Mouse (Mus musculus): ENCODE results near the gene Prkab2. TPM values are rescaled to one million over a fixed set of nuclear protein-coding genes. Genes with fewer than 3 reads are reported as not detected.

Prkab2 gene
- polyA plus RNA-seq, 1 experiment from 2014 or later = 15.4 TPM

DNA sequence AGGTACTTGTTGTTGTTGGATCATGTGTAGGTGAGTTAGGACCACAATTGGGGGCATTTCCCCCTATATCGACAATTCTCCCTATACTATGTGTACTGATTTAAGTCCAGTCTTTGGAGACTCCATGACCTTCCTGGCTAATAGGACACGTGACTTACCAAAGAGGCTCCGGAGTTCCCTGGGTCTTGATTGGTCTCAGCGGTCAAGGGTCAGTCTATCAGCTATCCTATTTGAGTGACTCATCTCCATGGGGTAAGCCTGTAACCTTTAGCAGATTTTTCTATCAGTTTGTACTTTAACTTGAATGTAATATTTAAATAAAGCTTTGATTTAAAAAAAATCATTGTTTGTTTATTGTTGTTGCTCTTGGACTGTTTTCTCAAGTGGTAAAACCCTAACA is 37.3 kb upstream of the Prkab2 start:
- Histone ChIP-seq H3K4me1 (ENCODE audit: control insufficient read depth, insufficient read depth, low read length) (peaks cover 5% of the 10 kb centered on the region), H3K9me3 (replicated peaks; ENCODE audit: control insufficient read depth, low read length) (no peaks in the 10 kb centered on the region), H3K27me3 (ENCODE audit: control insufficient read depth, insufficient read depth, low read length) (no peaks in the 10 kb centered on the region), H3K4me2 (ENCODE audit: low read depth, low read length) (no peak overlapping the region), H3K27ac (ENCODE audit: low read length) (no peak overlapping the region), H3K9ac (ENCODE audit: low read length) (no peak overlapping the region), H3K36me3 (ENCODE audit: control insufficient read depth, insufficient read depth) (no peaks in the 10 kb centered on the region), H3K4me3 (ENCODE audit: low read length) (no peak overlapping the region)
- WGBS = 88% methylated on average over 4 of the region's 4 CpGs
- no peak for ATAC-seq (replicated peaks; ENCODE audit: extremely low read depth, insufficient read depth, low FRiP score)

DNA sequence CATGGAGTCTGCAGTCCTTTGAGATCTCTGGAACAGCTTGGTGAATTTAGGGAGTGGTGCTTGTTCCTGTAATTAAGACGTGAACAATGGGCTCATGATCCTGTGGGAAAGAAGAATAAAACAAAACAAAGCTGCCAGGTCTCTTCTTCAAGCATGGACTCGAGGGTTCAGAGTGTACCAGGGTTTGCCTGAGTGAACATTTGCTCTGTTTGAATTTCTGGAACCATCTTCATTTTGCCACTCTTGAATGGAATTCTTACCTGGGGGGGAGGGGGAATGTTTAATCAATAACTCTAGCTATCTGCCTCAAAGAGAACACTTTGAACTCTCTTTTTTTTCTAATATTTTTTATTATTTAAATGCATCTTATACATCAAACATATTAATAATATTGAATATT is 33.4 kb upstream of the Prkab2 start:
- no peak for ATAC-seq (replicated peaks; ENCODE audit: extremely low read depth, insufficient read depth, low FRiP score)
- 53% methylated on average over 2 of the region's 2 CpGs for WGBS
- H3K27me3 ChIP-seq (ENCODE audit: control insufficient read depth, insufficient read depth, low read length) = no peaks in the 10 kb centered on the region

DNA sequence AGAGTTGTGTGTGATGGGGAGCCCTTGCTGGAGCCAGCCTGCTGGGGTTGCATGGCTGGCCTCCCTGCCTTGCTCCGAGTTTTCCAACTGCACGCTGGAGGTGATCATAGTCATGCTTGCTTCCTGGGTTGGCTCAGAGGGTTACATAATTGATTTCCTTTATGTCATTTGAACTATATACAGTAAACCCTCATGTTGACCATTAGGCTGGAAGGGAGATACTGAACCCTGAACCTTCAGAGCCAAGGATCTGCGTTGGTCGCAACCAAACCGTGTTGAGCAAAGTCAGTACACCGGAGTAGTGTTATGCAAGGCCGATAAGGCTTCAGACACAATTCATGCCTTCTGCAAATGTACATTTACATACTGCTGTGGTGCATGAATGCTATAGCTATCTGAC is 30.1 kb upstream of the Prkab2 start:
- no peaks in the 10 kb centered on the region for H3K36me3 ChIP-seq (ENCODE audit: control insufficient read depth, insufficient read depth)
- H3K4me1 ChIP-seq (ENCODE audit: control insufficient read depth, insufficient read depth, low read length) = peaks cover 4% of the 10 kb centered on the region; the same call in 1 of the 2 replicates
- no peak for ATAC-seq (replicated peaks; ENCODE audit: extremely low read depth, insufficient read depth, low FRiP score)
- H3K27ac ChIP-seq (ENCODE audit: low read length) = no peak overlapping the region
- H3K4me3 ChIP-seq (ENCODE audit: low read length) = peak overlapping the region; percentile 69
- peak overlapping the region; percentile 77 for H3K9ac ChIP-seq (ENCODE audit: low read length)
- no peaks in the 10 kb centered on the region for H3K9me3 ChIP-seq (replicated peaks; ENCODE audit: control insufficient read depth, low read length)
- WGBS = 68% methylated on average over 7 of the region's 7 CpGs
- no peaks in the 10 kb centered on the region for H3K27me3 ChIP-seq (ENCODE audit: control insufficient read depth, insufficient read depth, low read length)
- H3K4me2 ChIP-seq (ENCODE audit: low read depth, low read length) = peak overlapping the region; percentile 77

More for the DNA sequence above, 33.4 kb upstream of the Prkab2 start:
- no peak overlapping the region for H3K4me2 ChIP-seq (ENCODE audit: low read depth, low read length)
- peaks cover 4% of the 10 kb centered on the region; the same call in 1 of the 2 replicates for H3K4me1 ChIP-seq (ENCODE audit: control insufficient read depth, insufficient read depth, low read length)
- no peak overlapping the region for H3K9ac ChIP-seq (ENCODE audit: low read length)
- no peaks in the 10 kb centered on the region for H3K9me3 ChIP-seq (replicated peaks; ENCODE audit: control insufficient read depth, low read length)
- no peak overlapping the region for H3K4me3 ChIP-seq (ENCODE audit: low read length)
- H3K27ac ChIP-seq (ENCODE audit: low read length) = no peak overlapping the region
- H3K36me3 ChIP-seq (ENCODE audit: control insufficient read depth, insufficient read depth) = no peaks in the 10 kb centered on the region

DNA sequence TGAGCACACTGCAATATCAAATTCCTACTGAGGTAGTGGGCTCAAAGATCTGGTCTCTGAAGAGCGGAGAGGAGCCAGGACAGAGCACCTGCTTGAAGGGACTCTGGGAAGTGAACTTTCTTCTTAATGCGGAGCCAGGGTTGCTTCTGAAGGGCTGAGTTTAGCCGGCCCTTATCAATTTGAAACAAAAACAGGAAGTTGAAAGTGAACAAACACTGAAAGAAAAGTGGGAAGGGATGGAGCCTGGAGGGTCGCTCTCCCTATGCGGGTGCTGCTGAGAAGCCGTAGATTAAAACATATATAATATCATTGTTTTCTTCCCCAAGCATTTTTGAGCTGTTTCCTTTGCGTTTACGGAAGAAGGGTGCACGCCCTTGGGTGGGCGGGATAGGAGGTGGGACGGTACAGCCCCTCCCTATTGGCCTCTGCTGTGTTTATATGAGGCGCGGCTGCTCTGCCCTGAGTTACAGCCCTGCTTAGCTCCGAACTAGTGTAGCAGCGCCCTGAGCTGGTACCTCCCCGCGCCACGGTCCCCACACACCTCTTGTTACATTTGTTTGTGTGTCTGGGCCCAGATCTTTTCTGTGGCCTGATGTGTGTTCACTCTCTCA is 29.5 kb upstream of the Prkab2 start, which contains the start of gene Fmo5:
TSS of gene Fmo5 (plus strand) at position 414 of the 611 bp plus-strand sequence.
- peak; percentile 97 for ATAC-seq (replicated peaks; ENCODE audit: extremely low read depth, insufficient read depth, low FRiP score)
- Histone ChIP-seq H3K27me3 (ENCODE audit: control insufficient read depth, insufficient read depth, low read length) (no peaks in the 10 kb centered on the region), H3K36me3 (ENCODE audit: control insufficient read depth, insufficient read depth) (no peaks in the 10 kb centered on the region), H3K27ac (ENCODE audit: low read length) (peak within 1 kb of the TSS; percentile 53), H3K9ac (ENCODE audit: low read length) (peak within 1 kb of the TSS; percentile 77), H3K9me3 (replicated peaks; ENCODE audit: control insufficient read depth, low read length) (no peaks in the 10 kb centered on the region), H3K4me1 (ENCODE audit: control insufficient read depth, insufficient read depth, low read length) (peaks cover 4% of the 10 kb centered on the region; the same call in 1 of the 2 replicates), H3K4me2 (ENCODE audit: low read depth, low read length) (peak within 1 kb of the TSS; percentile 77), H3K4me3 (ENCODE audit: low read length) (peak within 1 kb of the TSS; percentile 69)
- 3% methylated on average over 18 of the region's 18 CpGs for WGBS

DNA sequence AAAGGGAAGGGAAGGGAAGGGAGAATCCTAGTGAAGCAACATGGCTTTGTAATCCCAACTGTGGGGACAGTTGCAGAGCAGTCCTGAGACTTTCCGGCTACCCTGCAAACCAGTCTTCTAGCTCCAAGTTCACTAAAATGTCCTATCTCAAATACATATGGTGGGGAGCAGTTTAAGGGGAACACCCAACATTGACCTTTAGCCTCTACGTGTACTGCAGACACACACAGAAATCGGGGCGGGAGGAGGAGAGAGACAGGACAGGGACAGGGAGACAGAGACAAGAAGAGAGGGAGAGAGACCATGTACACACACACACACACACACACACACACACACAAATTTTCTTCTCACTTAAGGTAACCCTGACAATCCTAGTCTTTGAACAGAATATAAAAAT is 28.1 kb upstream of the Prkab2 start:
- peaks cover 14% of the 10 kb centered on the region for H3K4me1 ChIP-seq (ENCODE audit: control insufficient read depth, insufficient read depth, low read length)
- no peaks in the 10 kb centered on the region for H3K36me3 ChIP-seq (ENCODE audit: control insufficient read depth, insufficient read depth)
- no peak for ATAC-seq (replicated peaks; ENCODE audit: extremely low read depth, insufficient read depth, low FRiP score)
- no peak overlapping the region for H3K9ac ChIP-seq (ENCODE audit: low read length)
- no peaks in the 10 kb centered on the region for H3K27me3 ChIP-seq (ENCODE audit: control insufficient read depth, insufficient read depth, low read length)
- no peaks in the 10 kb centered on the region for H3K9me3 ChIP-seq (replicated peaks; ENCODE audit: control insufficient read depth, low read length)
- WGBS = 80% methylated on average over 4 of the region's 4 CpGs
- no peak overlapping the region for H3K27ac ChIP-seq (ENCODE audit: low read length)
- H3K4me3 ChIP-seq (ENCODE audit: low read length) = no peak overlapping the region
- H3K4me2 ChIP-seq (ENCODE audit: low read depth, low read length) = no peak overlapping the region

DNA sequence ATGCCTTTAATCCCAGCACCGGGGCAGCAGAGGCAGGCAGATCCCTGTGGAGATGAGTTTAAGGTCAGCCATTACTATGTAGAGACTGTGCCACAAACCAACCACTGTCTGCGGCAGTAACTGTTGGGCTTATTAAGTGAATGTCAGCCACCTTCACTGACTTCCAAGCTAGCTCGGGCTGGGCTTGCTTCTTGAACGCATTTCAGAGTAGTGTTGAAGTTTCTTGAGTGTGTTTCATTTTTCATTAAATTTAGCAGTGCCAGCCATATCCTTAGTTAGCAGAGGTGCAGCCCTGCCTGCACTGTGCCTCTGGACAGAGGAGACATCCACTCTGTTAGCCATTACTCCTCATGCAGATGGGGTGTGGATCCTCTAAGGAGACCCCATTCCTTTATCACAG is 27.2 kb upstream of the Prkab2 start:
- H3K27ac ChIP-seq (ENCODE audit: low read length) = no peak overlapping the region
- no peak overlapping the region for H3K4me2 ChIP-seq (ENCODE audit: low read depth, low read length)
- H3K36me3 ChIP-seq (ENCODE audit: control insufficient read depth, insufficient read depth) = no peaks in the 10 kb centered on the region
- ATAC-seq (replicated peaks; ENCODE audit: extremely low read depth, insufficient read depth, low FRiP score) = no peak
- WGBS = 87% methylated on average over 4 of the region's 4 CpGs
- H3K4me1 ChIP-seq (ENCODE audit: control insufficient read depth, insufficient read depth, low read length) = peaks cover 14% of the 10 kb centered on the region
- no peak overlapping the region for H3K4me3 ChIP-seq (ENCODE audit: low read length)
- no peak overlapping the region for H3K9ac ChIP-seq (ENCODE audit: low read length)
- H3K9me3 ChIP-seq (replicated peaks; ENCODE audit: control insufficient read depth, low read length) = no peaks in the 10 kb centered on the region
- H3K27me3 ChIP-seq (ENCODE audit: control insufficient read depth, insufficient read depth, low read length) = no peaks in the 10 kb centered on the region

DNA sequence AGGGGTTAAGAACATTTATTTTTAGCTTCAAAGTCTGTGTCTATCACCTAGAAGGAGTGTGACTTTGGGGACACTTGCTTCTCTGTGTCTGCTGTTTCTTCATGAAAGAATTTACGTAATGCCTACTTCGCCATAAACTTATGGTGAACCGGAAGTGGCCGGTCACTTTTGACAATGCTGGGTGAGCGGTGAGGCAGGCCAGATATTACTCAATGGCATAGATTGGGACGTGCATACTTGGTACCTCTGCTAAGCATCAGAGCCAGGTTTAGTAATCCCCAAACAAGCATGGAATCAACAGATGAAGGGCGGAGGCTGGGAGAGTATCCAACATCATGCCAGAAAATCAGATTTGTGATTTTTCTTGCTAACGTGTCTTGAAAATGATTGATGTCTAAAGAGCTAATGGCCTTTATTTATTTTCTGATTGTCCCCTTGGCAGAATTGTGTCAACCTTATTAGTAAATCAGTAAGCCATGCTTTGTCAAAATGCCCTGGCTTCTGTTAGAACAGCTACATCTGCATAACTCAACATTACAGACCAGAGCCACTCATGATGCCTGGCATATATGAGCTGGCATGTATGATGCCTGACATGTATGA is 26.6 kb upstream of the Prkab2 start:
- Histone ChIP-seq H3K27me3 (ENCODE audit: control insufficient read depth, insufficient read depth, low read length) (no peaks in the 10 kb centered on the region), H3K9ac (ENCODE audit: low read length) (no peak overlapping the region), H3K27ac (ENCODE audit: low read length) (no peak overlapping the region), H3K4me3 (ENCODE audit: low read length) (no peak overlapping the region), H3K4me1 (ENCODE audit: control insufficient read depth, insufficient read depth, low read length) (peaks cover 14% of the 10 kb centered on the region), H3K36me3 (ENCODE audit: control insufficient read depth, insufficient read depth) (no peaks in the 10 kb centered on the region), H3K9me3 (replicated peaks; ENCODE audit: control insufficient read depth, low read length) (no peaks in the 10 kb centered on the region), H3K4me2 (ENCODE audit: low read depth, low read length) (no peak overlapping the region)
- no peak for ATAC-seq (replicated peaks; ENCODE audit: extremely low read depth, insufficient read depth, low FRiP score)
- 59% methylated on average over 8 of the region's 8 CpGs for WGBS

DNA sequence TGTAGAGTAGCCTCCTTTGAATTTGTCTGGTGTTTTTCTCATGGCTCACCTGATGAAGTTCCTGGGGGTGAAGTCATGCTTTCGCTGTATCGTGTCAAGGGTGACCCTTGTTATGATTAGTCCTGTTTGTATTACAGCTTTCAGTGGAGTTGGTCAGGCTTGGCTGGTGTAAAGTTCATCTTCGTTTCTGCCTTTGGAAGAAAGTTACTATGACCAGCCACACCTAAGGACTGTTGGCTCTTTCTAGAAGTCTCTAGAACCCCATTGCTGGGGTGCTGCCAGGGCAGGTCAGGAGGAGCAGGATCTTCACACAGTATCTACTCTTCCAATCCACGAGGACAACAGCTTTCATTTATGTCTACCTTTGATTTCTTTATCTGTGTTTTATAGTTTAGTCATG is 24.5 kb upstream of the Prkab2 start:
- H3K4me3 ChIP-seq (ENCODE audit: low read length) = no peak overlapping the region
- no peaks in the 10 kb centered on the region for H3K27me3 ChIP-seq (ENCODE audit: control insufficient read depth, insufficient read depth, low read length)
- no peak for ATAC-seq (replicated peaks; ENCODE audit: extremely low read depth, insufficient read depth, low FRiP score)
- no peaks in the 10 kb centered on the region for H3K9me3 ChIP-seq (replicated peaks; ENCODE audit: control insufficient read depth, low read length)
- no peak overlapping the region for H3K27ac ChIP-seq (ENCODE audit: low read length)
- no peaks in the 10 kb centered on the region for H3K36me3 ChIP-seq (ENCODE audit: control insufficient read depth, insufficient read depth)
- H3K4me2 ChIP-seq (ENCODE audit: low read depth, low read length) = no peak overlapping the region
- no peak overlapping the region for H3K9ac ChIP-seq (ENCODE audit: low read length)
- peaks cover 10% of the 10 kb centered on the region; the same call in 1 of the 2 replicates for H3K4me1 ChIP-seq (ENCODE audit: control insufficient read depth, insufficient read depth, low read length)
- WGBS = 77% methylated on average over 4 of the region's 4 CpGs

DNA sequence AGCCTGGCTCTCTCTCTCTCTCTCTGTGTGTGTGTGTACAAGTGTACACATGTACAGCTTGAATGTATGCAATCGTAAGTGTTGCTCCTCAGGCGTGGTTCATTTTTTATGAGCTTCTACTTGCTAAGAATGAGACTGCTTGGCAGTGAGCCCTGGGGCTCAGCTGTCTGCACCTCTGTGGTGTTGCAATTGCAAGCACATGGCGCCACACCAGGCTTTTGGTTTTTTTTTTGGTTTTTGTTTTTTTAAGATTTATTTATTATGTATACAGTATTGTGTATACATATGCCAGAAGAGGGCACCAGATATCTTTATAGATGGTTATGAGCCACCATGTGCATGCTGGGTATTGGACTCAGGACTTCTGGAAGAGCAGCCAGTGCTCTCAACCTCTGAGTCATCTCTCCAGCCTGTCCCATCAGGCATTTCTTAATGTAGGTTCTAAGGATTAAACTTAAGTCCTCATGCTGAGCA is 23.7 kb upstream of the Prkab2 start:
- Histone ChIP-seq H3K9me3 (replicated peaks; ENCODE audit: control insufficient read depth, low read length) (no peaks in the 10 kb centered on the region), H3K27ac (ENCODE audit: low read length) (0 out of 2 replicates have a peak overlapping the region, but pooled peaks have one; percentile 24), H3K27me3 (ENCODE audit: control insufficient read depth, insufficient read depth, low read length) (no peaks in the 10 kb centered on the region), H3K9ac (ENCODE audit: low read length) (no peak overlapping the region), H3K4me3 (ENCODE audit: low read length) (no peak overlapping the region), H3K4me1 (ENCODE audit: control insufficient read depth, insufficient read depth, low read length) (peaks cover 10% of the 10 kb centered on the region; the same call in 1 of the 2 replicates), H3K36me3 (ENCODE audit: control insufficient read depth, insufficient read depth) (no peaks in the 10 kb centered on the region), H3K4me2 (ENCODE audit: low read depth, low read length) (peak overlapping the region; percentile 3; the same call in 1 of the 2 replicates)
- ATAC-seq (replicated peaks; ENCODE audit: extremely low read depth, insufficient read depth, low FRiP score) = peak; percentile 49
- WGBS = 32% methylated on average over 3 of the region's 3 CpGs
